Mouse (Mus musculus) B cell, adult 2 months (primary cell): ENCODE results near the gene Ugt1a2.

ENCODE experiments used
- DNase-seq, 2 experiments: peaks; one replicate each; pipeline ENCODE4 v3.0.0; 2022

Gene Ugt1a2

GRCm38 (mm10) chr1:88218591-88218990 lies 18.2 kb downstream of the Ugt1a2 start:
- no peak for DNase-seq

- DNase-seq = no peak
Observed at GRCm38 (mm10) chr1:88219054-88219453, 18.7 kb downstream of the Ugt1a2 start.

GRCm38 (mm10) chr1:88220336-88220735 lies 19.9 kb downstream of the Ugt1a2 start:
- DNase-seq = no peak

- no peak for DNase-seq
Observed at GRCm38 (mm10) chr1:88222216-88222615, 21.8 kb downstream of the Ugt1a2 start.

- peak in 1 of 2 experiments; percentile 8 for DNase-seq
Observed at GRCm38 (mm10) chr1:88223011-88223515, 22.7 kb downstream of the Ugt1a2 start.

GRCm38 (mm10) chr1:88223591-88223990 lies 23.2 kb downstream of the Ugt1a2 start:
- DNase-seq = peak in 1 of 2 experiments; percentile 8

- no peak for DNase-seq
Observed at GRCm38 (mm10) chr1:88224029-88224776, 23.8 kb downstream of the Ugt1a2 start.

GRCm38 (mm10) chr1:88225301-88225700 lies 24.9 kb downstream of the Ugt1a2 start:
- DNase-seq = peak in 1 of 2 experiments; percentile 2

GRCm38 (mm10) chr1:88225741-88226140 lies 25.3 kb downstream of the Ugt1a2 start:
- peak in 1 of 2 experiments; percentile 1 for DNase-seq

- no peak for DNase-seq
Observed at GRCm38 (mm10) chr1:88226670-88227379, 26.4 kb downstream of the Ugt1a2 start, which contains the start of gene Mroh2a. TSS of gene Mroh2a (plus strand) at chr1:88226986.

- DNase-seq = no peak
Observed at GRCm38 (mm10) chr1:88227482-88227881, 27.1 kb downstream of the Ugt1a2 start.

- DNase-seq = no peak
Observed at GRCm38 (mm10) chr1:88228121-88228520, 27.7 kb downstream of the Ugt1a2 start.

GRCm38 (mm10) chr1:88229566-88229965 lies 29.2 kb downstream of the Ugt1a2 start:
- no peak for DNase-seq

GRCm38 (mm10) chr1:88229986-88230385 lies 29.6 kb downstream of the Ugt1a2 start:
- DNase-seq = no peak

GRCm38 (mm10) chr1:88230421-88230820 lies 30.0 kb downstream of the Ugt1a2 start:
- no peak for DNase-seq

GRCm38 (mm10) chr1:88230981-88231802 lies 30.8 kb downstream of the Ugt1a2 start:
- no peak for DNase-seq

GRCm38 (mm10) chr1:88231803-88232499 lies 31.6 kb downstream of the Ugt1a2 start:
- no peak for DNase-seq

GRCm38 (mm10) chr1:88232664-88233380 lies 32.4 kb downstream of the Ugt1a2 start:
- DNase-seq = no peak

- no peak for DNase-seq
Observed at GRCm38 (mm10) chr1:88233421-88234247, 33.2 kb downstream of the Ugt1a2 start.

- no peak for DNase-seq
Observed at GRCm38 (mm10) chr1:88234248-88234610, 33.8 kb downstream of the Ugt1a2 start.

GRCm38 (mm10) chr1:88234646-88235045 lies 34.2 kb downstream of the Ugt1a2 start:
- DNase-seq = no peak
